Mouse (Mus musculus): Measurements from ENCODE around the gene Gm5105. TPM values are rescaled to one million over a fixed set of nuclear protein-coding genes. Genes with fewer than 3 reads are reported as not detected.

Gene Gm5105
- polyA plus RNA-seq, 1 experiment: 0.04 TPM

- DNase-seq (ENCODE audit: low read depth): no peak
- TF ChIP-seq CTCF (IDR thresholded peaks at IDR 0.05; ENCODE audit: borderline replicate concordance, extremely low read depth, insufficient read depth, insufficient read length) (no peak), POLR2A (IDR thresholded peaks at IDR 0.05; ENCODE audit: borderline replicate concordance, extremely low read depth, insufficient read depth, insufficient read length, poor library complexity, severe bottlenecking) (no peak)
Measured at GRCm38 (mm10) chr3:138050772-138051171, 16.4 kb downstream of the Gm5105 start.

GRCm38 (mm10) chr3:138049555-138049954, 17.6 kb downstream of the Gm5105 start:
- DNase-seq (ENCODE audit: low read depth): no peak
- no peak for TF ChIP-seq CTCF (IDR thresholded peaks at IDR 0.05; ENCODE audit: borderline replicate concordance, extremely low read depth, insufficient read depth, insufficient read length)
- no peak for TF ChIP-seq POLR2A (IDR thresholded peaks at IDR 0.05; ENCODE audit: borderline replicate concordance, extremely low read depth, insufficient read depth, insufficient read length, poor library complexity, severe bottlenecking)

- TF ChIP-seq POLR2A (IDR thresholded peaks at IDR 0.05; ENCODE audit: borderline replicate concordance, extremely low read depth, insufficient read depth, insufficient read length, poor library complexity, severe bottlenecking) (no peak), CTCF (IDR thresholded peaks at IDR 0.05; ENCODE audit: borderline replicate concordance, extremely low read depth, insufficient read depth, insufficient read length) (no peak)
- no peak for DNase-seq (ENCODE audit: low read depth)
Measured at GRCm38 (mm10) chr3:138043316-138043715, 23.9 kb downstream of the Gm5105 start.

- peak; percentile 41 for DNase-seq (ENCODE audit: low read depth)
Measured at GRCm38 (mm10) chr3:138041591-138042301, 25.4 kb downstream of the Gm5105 start.

GRCm38 (mm10) chr3:138040938-138041337, 26.2 kb downstream of the Gm5105 start:
- no peak for TF ChIP-seq POLR2A (IDR thresholded peaks at IDR 0.05; ENCODE audit: borderline replicate concordance, extremely low read depth, insufficient read depth, insufficient read length, poor library complexity, severe bottlenecking)
- TF ChIP-seq CTCF (IDR thresholded peaks at IDR 0.05; ENCODE audit: borderline replicate concordance, extremely low read depth, insufficient read depth, insufficient read length): no peak
- DNase-seq (ENCODE audit: low read depth): no peak

More at GRCm38 (mm10) chr3:138041591-138042301, 25.4 kb downstream of the Gm5105 start:
- TF ChIP-seq POLR2A (IDR thresholded peaks at IDR 0.05; ENCODE audit: borderline replicate concordance, extremely low read depth, insufficient read depth, insufficient read length, poor library complexity, severe bottlenecking) (no peak), CTCF (IDR thresholded peaks at IDR 0.05; ENCODE audit: borderline replicate concordance, extremely low read depth, insufficient read depth, insufficient read length) (no peak)

GRCm38 (mm10) chr3:138033986-138034385, 33.2 kb downstream of the Gm5105 start:
- TF ChIP-seq POLR2A (IDR thresholded peaks at IDR 0.05; ENCODE audit: borderline replicate concordance, extremely low read depth, insufficient read depth, insufficient read length, poor library complexity, severe bottlenecking) (no peak), CTCF (IDR thresholded peaks at IDR 0.05; ENCODE audit: borderline replicate concordance, extremely low read depth, insufficient read depth, insufficient read length) (no peak)
- DNase-seq (ENCODE audit: low read depth): no peak

- TF ChIP-seq POLR2A (IDR thresholded peaks at IDR 0.05; ENCODE audit: borderline replicate concordance, extremely low read depth, insufficient read depth, insufficient read length, poor library complexity, severe bottlenecking): no peak
- no peak for TF ChIP-seq CTCF (IDR thresholded peaks at IDR 0.05; ENCODE audit: borderline replicate concordance, extremely low read depth, insufficient read depth, insufficient read length)
- no peak for DNase-seq (ENCODE audit: low read depth)
Measured at GRCm38 (mm10) chr3:138030563-138030962, 36.6 kb downstream of the Gm5105 start.

- TF ChIP-seq POLR2A (IDR thresholded peaks at IDR 0.05; ENCODE audit: borderline replicate concordance, extremely low read depth, insufficient read depth, insufficient read length, poor library complexity, severe bottlenecking) (no peak), CTCF (IDR thresholded peaks at IDR 0.05; ENCODE audit: borderline replicate concordance, extremely low read depth, insufficient read depth, insufficient read length) (no peak)
- DNase-seq (ENCODE audit: low read depth): no peak
Measured at GRCm38 (mm10) chr3:138029351-138029750, 37.8 kb downstream of the Gm5105 start.

- DNase-seq (ENCODE audit: low read depth): no peak
- TF ChIP-seq CTCF (IDR thresholded peaks at IDR 0.05; ENCODE audit: borderline replicate concordance, extremely low read depth, insufficient read depth, insufficient read length) (no peak), POLR2A (IDR thresholded peaks at IDR 0.05; ENCODE audit: borderline replicate concordance, extremely low read depth, insufficient read depth, insufficient read length, poor library complexity, severe bottlenecking) (no peak)
Measured at GRCm38 (mm10) chr3:138027575-138028362, 39.4 kb downstream of the Gm5105 start.

GRCm38 (mm10) chr3:138026286-138026685, 40.9 kb downstream of the Gm5105 start:
- peak; percentile 31 for DNase-seq (ENCODE audit: low read depth)
- TF ChIP-seq CTCF (IDR thresholded peaks at IDR 0.05; ENCODE audit: borderline replicate concordance, extremely low read depth, insufficient read depth, insufficient read length): no peak
- TF ChIP-seq POLR2A (IDR thresholded peaks at IDR 0.05; ENCODE audit: borderline replicate concordance, extremely low read depth, insufficient read depth, insufficient read length, poor library complexity, severe bottlenecking): no peak

- DNase-seq (ENCODE audit: low read depth): no peak
Measured at GRCm38 (mm10) chr3:138022651-138023050, 44.5 kb downstream of the Gm5105 start.

More at GRCm38 (mm10) chr3:138022651-138023050, 44.5 kb downstream of the Gm5105 start:
- TF ChIP-seq CTCF (IDR thresholded peaks at IDR 0.05; ENCODE audit: borderline replicate concordance, extremely low read depth, insufficient read depth, insufficient read length) (no peak), POLR2A (IDR thresholded peaks at IDR 0.05; ENCODE audit: borderline replicate concordance, extremely low read depth, insufficient read depth, insufficient read length, poor library complexity, severe bottlenecking) (no peak)

Data from brain, embryonic 14.5 days (tissue).